Mouse (Mus musculus) spleen, embryonic (tissue): ENCODE measurements around the gene Tspan1.

Source experiments
- CTCF ChIA-PET: fragments of 350-600 bp; sonication (Branson Sonifier 250); formaldehyde crosslinking; loops from one replicate; lab custom pipeline; 2022; lab: Charles Lee

Tspan1 gene

GRCm38 (mm10) chr4:116167404-116167803, at the start of gene Tspan1:
Gene Tspan1 (minus strand): TSS chr4:116167601.
- CTCF ChIA-PET = no interaction called here

- CTCF ChIA-PET = no interaction called here
Observed at GRCm38 (mm10) chr4:116217046-116217445, 49.6 kb upstream of the Tspan1 start.

GRCm38 (mm10) chr4:116215895-116216605, 48.6 kb upstream of the Tspan1 start:
- CTCF ChIA-PET = interaction anchor here (0.7 kb wide), 1 partner anchor 45 kb away, joined by 11 read pairs; no protein-coding TSS in a partner anchor

GRCm38 (mm10) chr4:116208891-116209290, 41.5 kb upstream of the Tspan1 start:
- CTCF ChIA-PET = no interaction called here

GRCm38 (mm10) chr4:116206531-116206930, 39.1 kb upstream of the Tspan1 start:
- CTCF ChIA-PET = no interaction called here

GRCm38 (mm10) chr4:116204422-116204821, 37.0 kb upstream of the Tspan1 start:
- CTCF ChIA-PET = no interaction called here

GRCm38 (mm10) chr4:116198422-116198821, 31.0 kb upstream of the Tspan1 start:
- CTCF ChIA-PET = no interaction called here

GRCm38 (mm10) chr4:116193583-116194383, 26.4 kb upstream of the Tspan1 start:
- CTCF ChIA-PET = no interaction called here

- CTCF ChIA-PET = no interaction called here
Observed at GRCm38 (mm10) chr4:116192286-116192835, 25.0 kb upstream of the Tspan1 start.

- CTCF ChIA-PET = no interaction called here
Observed at GRCm38 (mm10) chr4:116185083-116185482, 17.7 kb upstream of the Tspan1 start.

- CTCF ChIA-PET = interaction anchor here (0.6 kb wide), 1 partner anchor 243 kb away, joined by 3 read pairs; no protein-coding TSS in a partner anchor
Observed at GRCm38 (mm10) chr4:116182745-116183144, 15.3 kb upstream of the Tspan1 start.

- CTCF ChIA-PET = interaction anchor here (0.5 to 0.6 kb wide), 2 partner anchors 16 to 244 kb away, joined by 3 read pairs; no protein-coding TSS in a partner anchor
Observed at GRCm38 (mm10) chr4:116182079-116182478, 14.7 kb upstream of the Tspan1 start.

GRCm38 (mm10) chr4:116177140-116177539, 9.7 kb upstream of the Tspan1 start:
- CTCF ChIA-PET = no interaction called here

GRCm38 (mm10) chr4:116176543-116176988, 9.2 kb upstream of the Tspan1 start:
- CTCF ChIA-PET = no interaction called here

GRCm38 (mm10) chr4:116175711-116176542, 8.5 kb upstream of the Tspan1 start:
- CTCF ChIA-PET = no interaction called here

- CTCF ChIA-PET = no interaction called here
Observed at GRCm38 (mm10) chr4:116175136-116175535, 7.7 kb upstream of the Tspan1 start.

- CTCF ChIA-PET = no interaction called here
Observed at GRCm38 (mm10) chr4:116174466-116175116, 7.2 kb upstream of the Tspan1 start.

- CTCF ChIA-PET = no interaction called here
Observed at GRCm38 (mm10) chr4:116173752-116174151, 6.4 kb upstream of the Tspan1 start.

GRCm38 (mm10) chr4:116173072-116173471, 5.7 kb upstream of the Tspan1 start, which contains the start of the genes 1700042G07Rik and Gm49337:
Gene 1700042G07Rik (plus strand): TSS chr4:116173372.
Gene Gm49337 (plus strand): TSS chr4:116173384.
- CTCF ChIA-PET = no interaction called here

GRCm38 (mm10) chr4:116169353-116169672, 1.9 kb upstream of the Tspan1 start:
- CTCF ChIA-PET = interaction anchor here (0.7 kb wide), 1 partner anchor 32 kb away, joined by 7 read pairs; no protein-coding TSS in a partner anchor
